Mouse (Mus musculus) mature B cell (primary cell): ENCODE measurements around the gene BC029722.

ENCODE experiments used
- in situ Hi-C: fragments of 300-500 bp; cut with MboI; formaldehyde crosslinking; loops from 2 replicates; pipeline ENCODE4 v1.14.3; 2019

The BC029722 gene

DNA sequence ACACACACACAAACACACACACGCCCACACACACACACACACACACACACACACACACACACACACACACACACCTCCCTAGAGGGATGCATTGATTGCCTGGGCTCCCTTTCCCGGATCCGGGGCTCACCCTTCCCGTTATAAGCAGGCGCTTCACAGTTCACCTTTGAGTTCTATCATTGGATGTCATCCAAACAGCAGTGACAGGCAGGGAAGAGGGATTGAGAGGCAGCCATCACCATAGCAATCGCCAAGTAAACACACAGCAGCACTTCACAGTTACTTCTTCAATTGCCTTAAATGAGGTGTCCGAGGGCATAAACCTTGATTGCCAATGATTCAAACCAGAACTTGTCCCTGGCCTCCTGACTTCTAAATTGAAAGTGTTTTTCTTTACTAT is 40.2 kb downstream of the BC029722 start:
- in situ Hi-C loops: no loop called here

DNA sequence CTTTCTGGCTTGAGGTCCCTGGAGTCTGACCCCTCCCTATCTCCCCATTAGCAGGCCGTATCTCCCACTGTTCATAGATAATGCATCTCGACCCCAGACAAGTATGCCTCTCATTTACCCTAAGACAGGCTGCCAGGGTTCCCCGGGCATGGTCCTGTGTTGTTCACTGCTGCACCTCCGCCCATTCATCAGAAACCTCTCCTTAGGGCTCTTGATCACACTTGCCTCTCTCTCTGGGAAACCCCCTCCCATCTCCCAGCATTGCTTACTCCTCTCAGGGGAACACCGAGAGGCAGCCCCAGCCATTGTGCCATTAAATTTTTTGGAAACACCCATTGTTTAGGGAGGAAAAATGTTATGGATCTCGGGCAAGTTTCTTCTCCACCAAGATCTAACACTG is 41.2 kb downstream of the BC029722 start:
- in situ Hi-C loops: no loop called here

DNA sequence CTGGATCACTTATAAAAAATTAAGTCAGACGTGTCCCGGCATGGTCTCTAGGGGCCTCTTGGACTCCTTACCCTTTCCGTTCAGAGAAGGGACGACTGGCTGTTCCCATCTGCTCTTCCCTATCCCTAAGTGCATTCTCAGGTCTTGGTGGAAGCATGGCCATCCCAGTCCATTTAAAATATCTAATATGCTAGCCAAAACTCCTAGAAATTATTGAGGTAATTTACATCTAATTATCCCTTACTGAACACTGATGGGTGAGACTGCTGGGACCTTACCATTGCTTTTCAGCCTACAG is 41.6 kb downstream of the BC029722 start:
- in situ Hi-C loops: no loop called here

DNA sequence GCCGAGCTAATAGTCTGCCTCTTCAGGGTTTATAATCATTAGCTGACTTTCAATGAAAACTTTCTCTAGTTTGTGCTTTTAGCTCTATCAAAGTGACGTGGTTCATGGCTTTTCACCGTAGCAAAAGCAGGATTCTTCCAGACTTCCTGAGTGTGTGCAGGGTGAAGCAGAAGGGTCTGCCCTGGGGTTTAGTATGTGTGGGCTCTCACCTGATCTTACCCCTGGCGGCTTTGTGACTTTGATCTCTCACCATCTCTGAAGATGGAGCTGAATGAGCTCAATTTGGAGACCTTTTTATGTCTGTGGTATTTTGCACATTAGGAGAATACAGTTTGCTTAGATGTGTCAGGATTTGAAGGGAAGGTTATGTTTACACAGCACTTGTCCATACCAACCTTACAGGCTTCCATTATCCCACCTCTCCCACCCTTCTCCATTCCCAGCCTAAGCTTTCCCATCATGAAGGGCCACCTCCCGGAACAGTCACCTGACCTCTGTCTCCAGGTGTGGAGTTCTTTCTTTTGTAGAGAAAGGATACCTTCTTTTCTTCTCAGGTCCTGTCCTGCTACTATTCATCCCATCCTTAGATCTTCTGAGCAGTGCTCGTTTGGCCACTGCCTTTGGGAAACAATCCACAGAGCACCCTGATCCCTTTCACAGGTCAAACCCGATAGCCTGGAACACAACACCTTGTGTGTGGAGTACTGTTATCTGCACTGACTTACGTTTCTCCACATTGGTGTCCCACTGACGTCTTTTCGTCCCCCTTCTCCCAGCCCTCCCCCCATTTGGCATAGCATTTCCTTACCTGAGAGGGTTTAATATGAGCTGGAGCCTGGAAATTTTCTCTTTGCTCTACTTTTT is 42.2 kb downstream of the BC029722 start:
- in situ Hi-C loops: no loop called here

DNA sequence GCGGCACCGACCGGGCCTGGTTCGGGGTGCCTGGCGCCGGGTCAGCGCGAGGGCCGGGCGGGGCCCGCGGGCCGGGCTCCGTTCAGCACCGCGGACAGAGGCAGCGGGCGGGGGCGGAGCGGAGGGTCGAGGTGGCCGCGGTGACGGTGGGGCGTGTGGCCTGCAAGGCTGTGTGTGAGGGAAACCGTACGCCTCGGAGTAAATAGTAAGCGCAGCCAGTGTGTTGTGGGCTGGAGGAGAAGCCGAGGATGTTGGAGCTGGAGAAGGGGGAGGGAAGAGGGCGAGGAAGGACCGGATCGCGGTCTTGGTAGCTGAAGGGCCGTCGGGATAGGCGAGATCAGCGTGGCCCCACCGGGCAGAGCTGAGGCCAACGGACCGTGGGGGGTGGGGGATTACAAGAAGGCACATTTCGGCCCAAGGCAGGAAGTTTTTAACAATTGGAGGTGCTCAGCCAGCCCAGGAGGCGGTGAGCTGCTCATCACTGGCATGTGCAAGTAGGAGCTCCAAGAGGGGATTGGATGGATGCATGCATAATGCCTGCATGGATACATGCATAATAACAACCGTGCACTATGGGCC is 43.5 kb downstream of the BC029722 start:
- in situ Hi-C loops: no loop called here

DNA sequence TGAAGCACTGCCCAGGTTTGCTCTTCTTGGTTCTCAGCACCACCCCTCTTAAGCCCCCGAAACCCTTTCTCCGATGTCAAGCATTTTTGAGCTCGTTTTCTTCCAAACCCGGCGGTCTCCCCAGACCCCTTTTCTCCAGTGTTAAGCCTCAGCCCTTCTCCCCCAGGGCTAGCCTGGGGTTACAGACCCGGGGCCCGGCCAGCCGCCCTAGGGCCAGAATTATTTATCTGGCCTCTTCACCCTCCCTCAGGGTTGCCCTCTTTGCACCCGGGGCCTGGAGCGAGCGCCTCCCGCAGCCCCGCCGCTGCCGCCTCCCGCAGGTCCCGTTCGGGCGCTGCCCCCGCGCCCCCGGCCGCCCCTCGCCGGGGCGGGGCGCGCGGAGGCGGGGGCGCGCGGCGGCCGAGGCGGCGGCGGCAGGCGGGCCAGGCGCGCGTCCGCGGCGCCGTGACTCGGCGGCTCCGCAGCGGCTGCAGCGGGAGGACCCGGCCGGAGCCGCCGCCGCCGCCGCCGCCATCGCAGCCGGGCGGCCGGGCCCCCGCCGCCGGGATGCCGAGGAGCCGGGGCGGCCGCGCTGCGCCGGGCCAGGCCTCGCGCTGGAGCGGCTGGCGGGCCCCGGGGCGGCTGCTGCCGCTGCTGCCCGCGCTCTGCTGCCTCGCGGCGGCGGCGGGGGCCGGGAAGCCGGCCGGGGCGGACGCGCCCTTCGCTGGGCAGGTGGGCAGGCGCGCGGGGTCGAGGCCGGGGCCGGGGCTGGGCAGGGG is 44.1 kb downstream of the BC029722 start, which contains the start of gene Mmp24:
Mmp24 (plus strand) TSS at position 416 of the 758 bp plus-strand sequence.
- in situ Hi-C loops: loop anchor here (25.0 kb wide), 2 partner anchors 113 to 263 kb away; partner anchors contain the start of genes Acss2 and Ggt7

DNA sequence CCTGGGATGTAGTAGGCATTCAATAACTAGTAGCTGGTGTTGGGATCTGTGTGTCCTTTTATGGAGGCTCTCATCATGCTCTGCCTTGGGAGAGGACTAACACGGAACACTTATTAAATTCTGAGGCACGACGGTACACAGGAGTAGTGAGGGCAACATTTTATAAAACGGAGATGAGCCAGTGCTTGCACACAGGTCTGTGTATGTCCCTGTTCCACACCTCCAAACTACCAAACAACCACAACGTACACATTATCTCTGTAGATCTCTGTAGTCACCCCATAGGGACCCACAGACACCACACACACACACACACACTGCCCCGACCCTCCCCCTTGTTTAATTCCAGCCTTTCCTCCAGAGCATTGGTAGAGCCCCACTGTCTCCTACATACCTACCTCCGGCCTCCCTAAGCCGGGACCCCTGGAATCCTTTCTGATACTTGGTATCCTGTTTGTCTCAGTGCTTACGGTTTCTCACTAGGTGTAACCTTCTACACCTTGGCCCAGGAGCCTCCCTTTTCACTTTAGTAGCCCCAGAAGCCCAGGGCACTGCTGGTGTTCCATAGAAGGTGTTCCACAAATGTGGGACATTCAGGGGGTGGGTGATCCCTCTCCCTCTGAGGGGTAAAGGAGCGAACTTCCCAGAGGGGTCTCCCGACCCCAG is 44.8 kb downstream of the BC029722 start:
- in situ Hi-C loops: loop anchor here (25.0 kb wide), 2 partner anchors 112 to 262 kb away; partner anchors contain the start of genes Acss2 and Ggt7

DNA sequence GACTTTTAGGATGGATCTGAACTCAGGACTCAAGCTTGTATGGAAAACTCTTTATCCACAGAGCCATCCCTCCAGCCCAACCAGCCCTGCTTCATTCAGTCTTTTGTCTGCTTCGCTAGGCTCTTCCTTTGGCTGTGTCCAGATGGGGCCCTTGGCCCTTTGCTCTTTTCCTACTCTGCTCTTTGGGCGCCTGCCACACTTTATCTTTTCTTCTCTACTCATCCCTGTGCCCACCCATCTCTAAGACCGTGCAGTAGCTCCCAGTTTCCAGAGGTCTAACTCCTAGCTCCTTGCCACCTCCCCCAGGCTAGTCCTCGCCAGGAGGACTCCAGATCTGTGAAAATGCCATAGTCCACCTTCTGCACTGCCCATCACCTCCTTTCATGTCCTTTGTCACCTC is 45.6 kb downstream of the BC029722 start:
- in situ Hi-C loops: loop anchor here (25.0 kb wide), 2 partner anchors 111 to 261 kb away; partner anchors contain the start of genes Acss2 and Ggt7
